11 mouse cellular contexts compared by ENCODE assay signal in the genomic region with DNA sequence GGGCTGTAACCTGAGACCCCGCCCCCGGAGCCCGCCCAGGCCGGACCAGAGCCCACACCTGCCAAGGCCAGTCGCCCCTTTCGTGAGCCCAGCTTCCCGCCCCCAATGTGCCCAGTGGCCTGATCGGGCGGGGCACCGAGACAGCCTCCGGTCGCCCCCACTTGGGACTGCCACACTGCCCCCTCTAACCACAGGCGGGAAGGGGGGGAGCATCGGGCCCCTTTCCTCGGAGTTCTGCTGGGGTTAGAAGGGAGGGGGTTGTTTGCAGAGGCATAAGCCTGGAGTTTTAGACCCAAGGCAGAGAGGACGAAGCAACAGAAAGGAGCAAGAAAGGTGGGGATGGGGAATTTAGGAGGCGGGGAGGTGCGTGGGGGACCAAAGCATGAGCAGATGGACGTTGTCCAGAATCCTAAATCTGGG. TPM values are rescaled to one million over a fixed set of nuclear protein-coding genes. Genes with fewer than 3 reads are reported as not detected.
DNase-seq lines count a peak whose midpoint lies in the region; ATAC-seq lines count a peak whose summit lies in the region.
"Had no signal": no experiment of that assay in that cellular context is flagged by ENCODE, and none has a peak within 500 bp of the region (broad histone marks: within the 10 kb centered on the region; RNA-seq: fewer than 3 reads in every experiment).

No protein-coding gene starts in this region.

- H3K4me2 ChIP-seq in heart, embryonic 15.5 days, result peak overlapping the region; percentile 82
- peak overlapping the region; percentile 86 for H3K4me2 ChIP-seq in hindbrain, embryonic 13.5 days
- H3K4me2 ChIP-seq in midbrain, embryonic 12.5 days (replicated peaks), result peak overlapping the region; percentile 83

- DNase-seq in heart, postnatal 4 days, result no peak
- no peak for DNase-seq in embryonic facial prominence, embryonic 10.5 days (ENCODE audit: low spot score)
- no peak for DNase-seq in adrenal gland, adult (ENCODE audit: inconsistent age in 2 of 2, low spot score in 1 of 2)
- DNase-seq in urinary bladder, postnatal 36 days (ENCODE audit: low spot score in 2 of 2), result no peak
- no peak for DNase-seq in layer of hippocampus, adult 8-10 months (ENCODE audit: low spot score in 2 of 2)
- DNase-seq: adrenal gland, adult 8-10 months; thymus, postnatal 14 days had no signal

- no peak overlapping the region for H3K27ac ChIP-seq in heart, embryonic 15.5 days
- H3K27ac ChIP-seq in embryonic facial prominence, embryonic 10.5 days (replicated peaks), result peak overlapping the region; percentile 97
- H3K27ac ChIP-seq in hindbrain, embryonic 13.5 days, result peak overlapping the region; percentile 84; the same call in 1 of the 2 replicates
- peak overlapping the region; percentile 94 for H3K27ac ChIP-seq in midbrain, embryonic 12.5 days (replicated peaks)

- H3K27me3 ChIP-seq in heart, embryonic 15.5 days, result peaks cover 80% of the 10 kb centered on the region
- H3K27me3 ChIP-seq in embryonic facial prominence, embryonic 10.5 days (replicated peaks; ENCODE audit: low read depth, poor library complexity, severe bottlenecking), result peaks cover 34% of the 10 kb centered on the region
- H3K27me3 ChIP-seq in hindbrain, embryonic 13.5 days, result peaks cover 56% of the 10 kb centered on the region
- H3K27me3 ChIP-seq in midbrain, embryonic 12.5 days, result peaks cover 44% of the 10 kb centered on the region

- H3K9me3 ChIP-seq in heart, embryonic 15.5 days (replicated peaks), result no peaks in the 10 kb centered on the region
- H3K9me3 ChIP-seq in embryonic facial prominence, embryonic 10.5 days, result no peaks in the 10 kb centered on the region
- H3K9me3 ChIP-seq in hindbrain, embryonic 13.5 days, result no peaks in the 10 kb centered on the region
- H3K9me3 ChIP-seq in midbrain, embryonic 12.5 days, result no peaks in the 10 kb centered on the region

- peak overlapping the region; percentile 48 for H3K4me3 ChIP-seq in heart, embryonic 15.5 days
- peak overlapping the region; percentile 84 for H3K4me3 ChIP-seq in embryonic facial prominence, embryonic 10.5 days
- peak overlapping the region; percentile 50 for H3K4me3 ChIP-seq in hindbrain, embryonic 13.5 days
- peak overlapping the region; percentile 60 for H3K4me3 ChIP-seq in midbrain, embryonic 12.5 days

- WGBS in heart, embryonic 15.5 days, result 4% methylated on average over 19 of the region's 19 CpGs
- WGBS in embryonic facial prominence, embryonic 10.5 days, result 1% methylated on average over 19 of the region's 19 CpGs
- WGBS in hindbrain, embryonic 13.5 days, result under 1% methylated on average over 19 of the region's 19 CpGs
- WGBS in midbrain, embryonic 12.5 days, result 0% methylated on average over 15 of the region's 19 CpGs

- peaks cover 44% of the 10 kb centered on the region for H3K4me1 ChIP-seq in heart, embryonic 15.5 days (replicated peaks)
- H3K4me1 ChIP-seq in embryonic facial prominence, embryonic 10.5 days, result peaks cover 59% of the 10 kb centered on the region
- peaks cover 57% of the 10 kb centered on the region for H3K4me1 ChIP-seq in hindbrain, embryonic 13.5 days (replicated peaks)
- peaks cover 55% of the 10 kb centered on the region for H3K4me1 ChIP-seq in midbrain, embryonic 12.5 days

- H3K9ac ChIP-seq in heart, embryonic 15.5 days, result peak overlapping the region; percentile 43
- peak overlapping the region; percentile 79 for H3K9ac ChIP-seq in hindbrain, embryonic 13.5 days
- peak overlapping the region; percentile 80 for H3K9ac ChIP-seq in midbrain, embryonic 12.5 days (replicated peaks)

- no peaks in the 10 kb centered on the region for H3K36me3 ChIP-seq in heart, embryonic 15.5 days
- H3K36me3 ChIP-seq in embryonic facial prominence, embryonic 10.5 days (replicated peaks), result peaks cover 8% of the 10 kb centered on the region
- H3K36me3 ChIP-seq in hindbrain, embryonic 13.5 days, result no peaks in the 10 kb centered on the region
- H3K36me3 ChIP-seq in midbrain, embryonic 12.5 days, result no peaks in the 10 kb centered on the region

- no peak for ATAC-seq in heart, embryonic 15.5 days (replicated peaks; ENCODE audit: insufficient number of reproducible peaks, insufficient read depth, low FRiP score, low read depth)
- ATAC-seq in hindbrain, embryonic 13.5 days (ENCODE audit: low FRiP score), result peak; percentile 17; the same call in 1 of the 2 replicates
- no peak; the same call in 1 of the 2 replicates for ATAC-seq in midbrain, embryonic 12.5 days (ENCODE audit: low FRiP score, low read depth)

RNA-seq across cellular contexts. Expression of gene Col2a1, which starts 0.3 kb away (rescaled TPM):
- 8.3 and 35.1 TPM in 2 replicates for polyA plus RNA-seq in heart, embryonic 15.5 days (2015; fragmentation: Nextera tagmentation; extraction: Ambion mirVana)
- 1 to 10 TPM; 1.1 to 1.3 TPM for total RNA-seq in heart, postnatal 4 days (2021)
- 271 and 282 TPM in 2 replicates for polyA plus RNA-seq in embryonic facial prominence, embryonic 10.5 days (2016; fragmentation: Nextera tagmentation; extraction: Ambion mirVana)
- 53.5 and 69.4 TPM in 2 replicates for polyA plus RNA-seq in hindbrain, embryonic 13.5 days (2015; fragmentation: Nextera tagmentation; extraction: Ambion mirVana)
- 137 and 194 TPM in 2 replicates for polyA plus RNA-seq in midbrain, embryonic 12.5 days (2016; fragmentation: Nextera tagmentation; extraction: Ambion mirVana)
- 1 to 10 TPM; 1.2 to 2.8 (median 1.9) TPM for total RNA-seq in layer of hippocampus, adult 8-10 months (2022)
- total RNA-seq: hematopoietic stem cell, adult 5-6 weeks had no signal

RNA-seq across cellular contexts. Expression of gene Tmem106c, which starts 40.8 kb away (rescaled TPM):
- 31.9 and 40.5 TPM in 2 replicates for polyA plus RNA-seq in heart, embryonic 15.5 days (2015; fragmentation: Nextera tagmentation; extraction: Ambion mirVana)
- total RNA-seq in heart, postnatal 4 days (2021), result 10 to 100 TPM; 20.5 to 20.6 TPM
- polyA plus RNA-seq in embryonic facial prominence, embryonic 10.5 days (2016; fragmentation: Nextera tagmentation; extraction: Ambion mirVana), result 36.0 and 38.1 TPM in 2 replicates
- polyA plus RNA-seq in hindbrain, embryonic 13.5 days (2015; fragmentation: Nextera tagmentation; extraction: Ambion mirVana), result 53.6 and 58.3 TPM in 2 replicates
- polyA plus RNA-seq in midbrain, embryonic 12.5 days (2016; fragmentation: Nextera tagmentation; extraction: Ambion mirVana), result 52.8 and 58.2 TPM in 2 replicates
- 10 to 100 TPM; 32.1 to 41.9 (median 39.0) TPM for total RNA-seq in layer of hippocampus, adult 8-10 months (2022)
